18 mouse cellular contexts compared by ENCODE assay signal in the genomic region with DNA sequence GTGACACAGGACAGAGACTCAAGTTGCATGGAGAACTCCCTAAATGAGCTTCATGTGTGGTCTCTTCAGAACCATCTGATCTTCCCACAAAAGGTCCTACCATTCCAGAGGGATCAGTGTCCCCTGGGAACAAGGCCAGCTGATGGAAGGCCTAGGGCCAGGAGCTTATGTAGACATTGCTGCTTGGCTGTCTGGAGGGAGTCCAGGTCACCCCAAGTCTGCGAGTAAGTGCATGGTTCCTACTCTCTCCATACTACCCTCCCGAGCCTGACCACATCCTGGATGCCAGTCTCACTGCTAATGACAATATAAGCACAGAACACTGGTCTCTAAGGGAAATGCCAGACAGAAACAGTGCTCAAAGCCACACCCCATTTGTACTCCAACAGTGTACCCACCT. TPM values are rescaled to one million over a fixed set of nuclear protein-coding genes. Genes with fewer than 3 reads are reported as not detected.
A peak's percentile ranks its signal among the peaks of the same experiment; 100 is the strongest.
DNase-seq lines count a peak whose midpoint lies in the region; ATAC-seq and TF ChIP-seq lines count a peak whose summit lies in the region.
"Had no signal": no experiment of that assay in that cellular context is flagged by ENCODE, and none has a peak within 500 bp of the region (broad histone marks: within the 10 kb centered on the region; RNA-seq: fewer than 3 reads in every experiment).

No protein-coding gene starts in this region.

- TF ChIP-seq EP300 in heart, adult 2 months (IDR thresholded peaks at IDR 0.05; ENCODE audit: insufficient read depth, low read depth, low read length), result no peak

- H3K27ac ChIP-seq in heart, adult 2 months, result no peak overlapping the region
- H3K27ac ChIP-seq in lung, embryonic 15.5 days, result peak overlapping the region; percentile 79
- H3K27ac ChIP-seq in limb, embryonic 13.5 days, result no peak overlapping the region
- no peak overlapping the region for H3K27ac ChIP-seq in hindbrain, embryonic 16.5 days (ENCODE audit: low read depth, low read length)
- H3K27ac ChIP-seq: forebrain, embryonic 12.5 days; heart, embryonic 13.5 days; liver, embryonic 13.5 days had no signal

- peak; percentile 48 for ATAC-seq in lung, embryonic 15.5 days (ENCODE audit: borderline replicate concordance, extremely low read depth, low FRiP score, low TSS enrichment)
- ATAC-seq in common myeloid progenitor, adult 5-6 weeks (replicated peaks; ENCODE audit: low read depth, poor library complexity, severe bottlenecking), result peak; percentile 56; the same call in 1 of the 2 replicates
- ATAC-seq in limb, embryonic 13.5 days (ENCODE audit: low FRiP score, low read depth), result 0 out of 2 replicates have a peak, but pooled peaks have one; percentile 8
- ATAC-seq in hindbrain, embryonic 16.5 days, result no peak
- ATAC-seq in erythroid progenitor cell, adult 5-6 weeks (replicated peaks; ENCODE audit: low FRiP score, poor library complexity, severe bottlenecking), result no peak

- 39% methylated on average over 2 of the region's 2 CpGs for whole genome bisulfite sequencing in heart, adult 2 months
- 27% methylated on average over 2 of the region's 2 CpGs for WGBS in lung, embryonic 15.5 days
- 59% methylated on average over 2 of the region's 2 CpGs for WGBS in limb, embryonic 13.5 days
- 70% methylated on average over 2 of the region's 2 CpGs for WGBS in hindbrain, embryonic 16.5 days

- peak; percentile 70 for DNase-seq in heart, adult 11 months
- no peak for DNase-seq in heart, adult 2 months
- no peak for DNase-seq in lung, postnatal 14 days
- DNase-seq: adrenal gland, adult 2 months; B cell, adult 2 months; cerebellum, adult 18-20 months; heart, postnatal 4 days; liver, embryonic 13.5 days; thymus, postnatal 36 days had no signal

- no peaks in the 10 kb centered on the region for H3K27me3 ChIP-seq in heart, adult 2 months (ENCODE audit: control insufficient read depth, insufficient read depth, low read length)
- H3K27me3 ChIP-seq in lung, embryonic 15.5 days, result no peaks in the 10 kb centered on the region
- H3K27me3 ChIP-seq in limb, embryonic 13.5 days, result no peaks in the 10 kb centered on the region
- H3K27me3 ChIP-seq in hindbrain, embryonic 16.5 days (replicated peaks; ENCODE audit: control insufficient read depth, insufficient read depth, low read length), result no peaks in the 10 kb centered on the region
- H3K27me3 ChIP-seq: embryonic facial prominence, embryonic 13.5 days; forebrain, embryonic 12.5 days; liver, embryonic 13.5 days had no signal

- intact Hi-C loops in heart, adult 2 months (cut with DNase I), result no loop called here

- H3K9me3 ChIP-seq in lung, embryonic 15.5 days, result no peaks in the 10 kb centered on the region
- no peaks in the 10 kb centered on the region for H3K9me3 ChIP-seq in limb, embryonic 13.5 days
- H3K9me3 ChIP-seq in hindbrain, embryonic 16.5 days (ENCODE audit: control insufficient read depth, low read length), result no peaks in the 10 kb centered on the region
- H3K9me3 ChIP-seq: embryonic facial prominence, embryonic 13.5 days; forebrain, embryonic 12.5 days; heart, embryonic 13.5 days; liver, embryonic 13.5 days had no signal

- no peaks in the 10 kb centered on the region for H3K4me1 ChIP-seq in heart, adult 2 months (ENCODE audit: control insufficient read depth, insufficient read depth, low read length)
- H3K4me1 ChIP-seq in lung, embryonic 15.5 days, result peaks cover 36% of the 10 kb centered on the region
- H3K4me1 ChIP-seq in limb, embryonic 13.5 days, result peaks cover 11% of the 10 kb centered on the region
- peaks cover 7% of the 10 kb centered on the region for H3K4me1 ChIP-seq in hindbrain, embryonic 16.5 days (ENCODE audit: control insufficient read depth, insufficient read depth, low read depth, low read length)
- H3K4me1 ChIP-seq: forebrain, embryonic 12.5 days; heart, embryonic 13.5 days had no signal

- no peaks in the 10 kb centered on the region for H3K36me3 ChIP-seq in heart, adult 2 months (ENCODE audit: control insufficient read depth, insufficient read depth, low read length)
- no peaks in the 10 kb centered on the region for H3K36me3 ChIP-seq in lung, embryonic 15.5 days
- H3K36me3 ChIP-seq in limb, embryonic 13.5 days, result no peaks in the 10 kb centered on the region
- no peaks in the 10 kb centered on the region for H3K36me3 ChIP-seq in hindbrain, embryonic 16.5 days (ENCODE audit: control insufficient read depth, insufficient read depth, low read length)
- H3K36me3 ChIP-seq: embryonic facial prominence, embryonic 13.5 days; forebrain, embryonic 12.5 days; heart, embryonic 13.5 days; liver, embryonic 13.5 days had no signal

- no peak overlapping the region for H3K9ac ChIP-seq in heart, adult 2 months (ENCODE audit: low read depth, low read length)
- no peak overlapping the region for H3K9ac ChIP-seq in lung, embryonic 15.5 days
- no peak overlapping the region for H3K9ac ChIP-seq in limb, embryonic 13.5 days
- no peak overlapping the region for H3K9ac ChIP-seq in hindbrain, embryonic 16.5 days (ENCODE audit: low read depth, low read length)
- H3K9ac ChIP-seq: embryonic facial prominence, embryonic 13.5 days; forebrain, embryonic 12.5 days; heart, embryonic 13.5 days; liver, embryonic 13.5 days had no signal

- no peak overlapping the region for H3K4me2 ChIP-seq in lung, embryonic 15.5 days
- no peak overlapping the region for H3K4me2 ChIP-seq in limb, embryonic 13.5 days (replicated peaks)
- no peak overlapping the region for H3K4me2 ChIP-seq in hindbrain, embryonic 16.5 days (ENCODE audit: low read length)
- H3K4me2 ChIP-seq: embryonic facial prominence, embryonic 13.5 days; forebrain, embryonic 12.5 days; heart, embryonic 13.5 days; liver, embryonic 13.5 days had no signal

- TF ChIP-seq CTCF in heart, adult 2 months (IDR thresholded peaks at IDR 0.05), result no peak

- no peak overlapping the region for H3K4me3 ChIP-seq in heart, adult 2 months
- H3K4me3 ChIP-seq in lung, embryonic 15.5 days, result no peak overlapping the region
- H3K4me3 ChIP-seq in limb, embryonic 13.5 days, result no peak overlapping the region
- no peak overlapping the region for H3K4me3 ChIP-seq in hindbrain, embryonic 16.5 days (ENCODE audit: low read length)
- H3K4me3 ChIP-seq: embryonic facial prominence, embryonic 13.5 days; forebrain, embryonic 12.5 days; heart, embryonic 13.5 days; liver, embryonic 13.5 days had no signal

- H3K79me2 ChIP-seq in heart, adult 2 months (replicated peaks; ENCODE audit: control insufficient read depth, insufficient read depth, low read length), result no peaks in the 10 kb centered on the region

- no peak for TF ChIP-seq POLR2A in heart, adult 2 months (IDR thresholded peaks at IDR 0.05; ENCODE audit: insufficient read depth, low read depth, low read length)

RNA-seq across cellular contexts. Expression of gene Ctbp2, which starts 38.0 kb away (rescaled TPM):
- total RNA-seq in heart, adult 2 months (2021), result 10 to 100 TPM; 28.1 to 28.3 TPM
- 22.8 and 28.5 TPM in 2 replicates for polyA plus RNA-seq in heart, adult 2 months (2012; rRNA removed)
- polyA plus RNA-seq in lung, embryonic 15.5 days (2015; fragmentation: Nextera tagmentation; extraction: Ambion mirVana), result 91.6 and 94.8 TPM in 2 replicates
- total RNA-seq in common myeloid progenitor, adult 5-6 weeks (2017), result 28.7 and 43.4 TPM in 2 replicates
- 74.0 and 75.0 TPM in 2 replicates for polyA plus RNA-seq in limb, embryonic 13.5 days (2015; fragmentation: Nextera tagmentation; extraction: Ambion mirVana)
- polyA plus RNA-seq in hindbrain, embryonic 16.5 days (2015; fragmentation: Nextera tagmentation; extraction: Ambion mirVana), result 44.9 and 57.9 TPM in 2 replicates
- 2.9 and 3.8 TPM in 2 replicates for total RNA-seq in erythroid progenitor cell, adult 5-6 weeks (2015; ENCODE audit: low replicate concordance)
- 3.5 and 8.5 TPM in 2 replicates for total RNA-seq in erythroid progenitor cell, adult 5-6 weeks (2017; ENCODE audit: low replicate concordance)

RNA-seq across cellular contexts. Expression of gene Fgfr2, which starts 39.0 kb away (rescaled TPM):
- 1 to 10 TPM; 1.1 to 1.3 TPM for total RNA-seq in heart, adult 2 months (2021)
- 2.0 and 2.2 TPM in 2 replicates for polyA plus RNA-seq in heart, adult 2 months (2012; rRNA removed)
- polyA plus RNA-seq in lung, embryonic 15.5 days (2015; fragmentation: Nextera tagmentation; extraction: Ambion mirVana), result 149 and 160 TPM in 2 replicates
- not detected in 2 replicates for total RNA-seq in common myeloid progenitor, adult 5-6 weeks (2017)
- 123 TPM in 2 replicates for polyA plus RNA-seq in limb, embryonic 13.5 days (2015; fragmentation: Nextera tagmentation; extraction: Ambion mirVana)
- polyA plus RNA-seq in hindbrain, embryonic 16.5 days (2015; fragmentation: Nextera tagmentation; extraction: Ambion mirVana), result 24.1 and 27.7 TPM in 2 replicates
- total RNA-seq in erythroid progenitor cell, adult 5-6 weeks (2015; ENCODE audit: low replicate concordance), result 1.7 and 13.3 TPM in 2 replicates
- 0.13 and 3.7 TPM in 2 replicates for total RNA-seq in erythroid progenitor cell, adult 5-6 weeks (2017; ENCODE audit: low replicate concordance)
- total RNA-seq: neutrophil, adult 5-6 weeks had no signal

Comparison
In these comparisons a context has a peak if more than half of its experiments do, and no peak if none do; other contexts are left out.
1. ATAC-seq: peak in lung, embryonic 15.5 days (single experiment), common myeloid progenitor, adult 5-6 weeks (single experiment) and limb, embryonic 13.5 days (single experiment); none in hindbrain, embryonic 16.5 days (single experiment) and erythroid progenitor cell, adult 5-6 weeks (single experiment).